Mouse (Mus musculus) thymus, postnatal 4 days (tissue): ENCODE data around the gene Ostm1.
A peak's percentile ranks its signal among the peaks of the same experiment; 100 is the strongest.

Experiments
- DNase-seq: peaks from one replicate; pipeline ENCODE4 v3.0.0; 2021

The Ostm1 gene

DNA sequence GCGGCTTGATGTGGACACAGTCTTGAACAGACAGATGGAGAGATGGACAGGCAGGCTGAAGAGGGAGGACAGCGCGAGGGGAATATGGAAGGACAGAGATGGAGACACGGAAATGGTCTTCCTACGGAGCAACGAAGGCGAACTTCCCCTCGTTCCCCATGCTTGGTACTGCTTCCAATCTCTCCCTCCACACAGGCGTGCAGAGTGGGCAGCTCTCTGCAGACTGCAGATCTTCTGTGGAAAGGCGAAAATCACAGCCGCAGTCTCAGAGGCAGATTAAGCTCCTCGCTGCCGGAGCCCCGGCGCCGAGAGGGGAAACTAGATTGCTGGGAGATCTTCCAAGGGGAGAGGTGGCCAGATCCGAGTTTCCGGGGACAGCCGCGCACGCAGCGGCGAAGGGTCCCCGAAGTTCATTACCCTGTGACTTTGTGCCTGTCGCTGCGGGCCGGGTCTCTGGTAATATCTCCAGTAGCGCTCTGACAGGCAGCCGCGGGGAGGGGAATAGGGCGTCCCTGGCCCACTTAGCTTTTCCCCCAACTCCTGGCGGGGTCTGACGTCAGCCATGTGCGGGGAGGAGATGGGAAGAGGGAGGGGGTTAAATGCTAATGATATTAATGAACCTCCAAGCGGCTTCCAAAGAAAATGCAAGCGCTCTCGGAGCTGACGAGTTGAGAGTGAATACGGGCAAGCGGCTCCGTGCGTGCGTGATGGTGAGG, at the start of gene Ostm1, which contains the start of gene Nr2e1:
Gene Ostm1 (plus strand): TSS at position 666 of the 716 bp plus-strand sequence.
Gene Nr2e1 (minus strand): TSS at position 476 of the 716 bp plus-strand sequence.
- DNase-seq, result peak; percentile 27

DNA sequence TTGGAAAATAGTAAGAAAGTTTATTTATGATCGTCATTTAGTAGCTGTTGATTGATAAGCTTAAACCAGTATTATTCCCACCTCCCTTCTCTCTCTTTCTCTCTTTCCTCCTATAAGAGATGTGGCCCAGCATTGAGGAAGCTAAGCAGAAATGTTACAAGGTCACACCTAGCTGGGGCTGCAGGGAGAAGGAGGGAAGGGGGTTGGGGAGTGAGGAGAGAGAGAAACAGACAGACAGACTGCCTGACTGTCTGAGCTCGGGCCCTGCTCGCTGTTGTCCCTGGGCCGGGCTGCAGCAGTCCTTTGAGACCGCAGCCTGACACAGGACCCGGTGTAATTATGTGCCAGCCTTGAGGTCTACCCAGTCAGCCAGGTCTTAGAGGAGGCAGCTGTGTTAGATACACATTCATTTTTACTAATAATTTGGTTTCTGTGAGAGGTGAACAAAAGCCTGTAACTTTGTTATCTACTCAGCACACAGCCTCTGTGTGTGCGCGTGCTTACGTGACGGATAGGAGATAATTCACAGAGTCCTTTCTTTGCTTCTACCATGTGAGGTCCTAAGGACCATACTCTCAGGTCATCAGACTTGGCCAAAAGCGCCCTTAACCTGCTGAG, 49.7 kb upstream of the Ostm1 start:
- no peak for DNase-seq

DNA sequence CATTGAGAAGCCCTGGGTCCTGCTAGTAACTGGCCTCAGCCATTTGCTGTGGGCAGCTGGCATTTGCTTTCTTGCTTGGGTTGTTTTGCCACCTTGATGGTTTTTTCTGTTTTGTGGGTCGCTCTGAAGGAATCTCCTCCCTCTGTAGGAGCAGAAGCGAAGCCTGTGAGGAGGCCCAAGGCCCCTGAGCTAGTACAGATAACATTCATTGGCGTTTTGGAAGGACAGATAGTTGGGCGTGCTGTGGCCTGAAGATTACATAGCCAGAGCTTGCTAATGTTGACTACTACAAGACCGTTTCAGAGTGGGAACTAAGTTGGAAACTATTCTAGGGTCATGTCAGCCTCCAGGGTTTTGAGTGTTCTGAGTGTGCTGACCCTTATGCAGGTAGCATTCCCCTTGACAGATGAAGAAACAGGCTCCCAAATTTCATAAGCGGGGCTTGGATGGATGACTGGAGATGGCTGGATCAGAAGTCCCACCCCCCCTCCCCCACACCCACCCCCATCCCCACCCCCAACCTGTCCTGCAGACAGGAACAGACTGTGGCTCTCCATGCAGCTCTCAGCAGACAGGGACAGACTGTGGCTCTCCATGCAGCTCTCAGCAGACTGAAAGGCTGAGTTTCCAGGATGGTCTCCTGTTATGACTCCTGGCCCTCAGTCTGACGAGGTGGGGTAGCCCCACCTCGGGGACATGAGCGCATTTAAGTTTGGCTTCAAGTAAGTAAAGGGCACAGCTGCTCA, 45.9 kb upstream of the Ostm1 start:
- DNase-seq, result no peak

DNA sequence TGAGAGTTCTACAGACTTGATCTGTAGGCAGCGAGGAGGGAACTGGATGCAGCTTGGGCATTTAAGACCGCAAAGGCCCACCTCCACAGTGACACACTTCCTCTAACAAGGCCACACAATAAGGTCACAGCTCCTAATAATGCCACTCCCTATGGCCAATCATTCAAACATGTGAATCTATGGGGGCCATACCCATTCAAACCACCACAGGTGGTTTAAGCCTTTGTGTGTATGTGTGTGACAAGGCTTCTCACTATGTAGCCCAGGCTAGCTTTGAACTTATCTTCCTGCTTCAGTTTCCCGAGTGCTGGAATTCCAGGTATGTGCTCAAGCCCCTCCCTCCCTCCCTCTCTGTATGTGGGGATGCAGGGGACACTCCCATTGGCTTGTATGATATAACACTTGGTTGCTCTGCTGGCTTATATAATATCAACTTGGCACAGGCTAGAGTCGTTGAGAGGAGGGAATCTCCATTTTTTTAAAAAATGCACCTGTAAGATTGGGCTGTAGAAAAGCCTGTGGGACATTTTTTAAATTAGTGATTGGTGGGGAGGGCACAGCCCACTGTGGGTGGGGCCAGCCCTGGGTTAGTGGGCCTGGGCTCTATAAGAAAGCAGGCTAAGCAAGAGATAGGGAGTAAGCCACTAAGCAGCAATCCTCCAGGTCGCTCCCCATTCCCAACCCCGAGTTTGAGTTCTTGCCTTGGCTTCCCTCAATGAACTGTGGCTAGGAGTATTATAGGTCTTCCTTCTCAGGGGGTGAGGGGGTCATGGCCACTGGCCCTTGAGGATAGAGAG, 37.7 kb upstream of the Ostm1 start:
- DNase-seq, result no peak

DNA sequence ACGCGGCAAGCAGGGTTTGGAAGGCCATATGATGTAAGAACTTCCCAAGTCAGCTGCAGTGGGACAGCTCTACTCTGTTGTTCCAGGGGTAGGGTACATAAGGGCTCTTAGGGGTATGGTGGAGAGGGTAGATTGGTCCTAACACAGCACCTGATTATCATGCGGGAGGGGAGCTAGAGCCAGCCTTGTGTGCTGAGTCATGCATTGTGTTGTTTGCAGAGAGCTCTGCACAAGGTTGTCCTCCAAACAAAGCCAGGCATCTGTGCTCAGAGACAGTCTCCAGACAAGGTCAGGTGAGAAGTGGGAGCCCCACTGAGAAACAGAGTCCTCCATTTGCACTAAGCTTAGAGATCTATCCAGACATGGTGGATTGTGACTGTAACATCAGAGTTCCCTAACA, 37.1 kb upstream of the Ostm1 start:
- no peak for DNase-seq

DNA sequence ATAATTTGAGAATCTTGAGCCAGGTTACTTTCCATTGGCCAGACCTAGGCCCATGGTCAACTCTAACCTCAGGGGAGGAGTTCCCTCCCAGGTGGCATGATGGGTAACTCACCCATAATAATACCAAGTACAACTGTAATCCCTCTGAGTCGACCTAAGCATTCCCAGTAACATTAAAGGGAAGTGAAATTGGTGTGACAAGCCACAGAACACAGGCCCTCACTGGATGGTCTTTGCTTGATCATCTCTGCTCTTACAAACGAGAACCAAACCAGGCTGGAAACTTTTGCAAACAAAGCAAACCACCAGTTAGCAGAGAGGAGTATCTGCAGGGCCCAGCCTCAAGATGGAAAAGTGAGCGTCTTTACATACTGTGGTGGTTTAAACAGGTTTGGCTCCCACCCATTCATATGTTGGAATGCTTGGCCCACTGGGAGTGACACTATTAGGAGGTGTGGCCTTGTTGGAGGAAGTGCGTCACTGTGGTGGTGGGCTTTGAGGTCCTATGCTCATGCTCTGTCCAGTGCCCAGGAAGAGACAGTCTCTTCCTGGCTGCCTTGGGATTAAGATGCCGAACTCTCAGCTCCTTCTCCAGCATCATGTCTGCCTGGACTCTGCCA, 23.9 kb upstream of the Ostm1 start:
- DNase-seq, result no peak

DNA sequence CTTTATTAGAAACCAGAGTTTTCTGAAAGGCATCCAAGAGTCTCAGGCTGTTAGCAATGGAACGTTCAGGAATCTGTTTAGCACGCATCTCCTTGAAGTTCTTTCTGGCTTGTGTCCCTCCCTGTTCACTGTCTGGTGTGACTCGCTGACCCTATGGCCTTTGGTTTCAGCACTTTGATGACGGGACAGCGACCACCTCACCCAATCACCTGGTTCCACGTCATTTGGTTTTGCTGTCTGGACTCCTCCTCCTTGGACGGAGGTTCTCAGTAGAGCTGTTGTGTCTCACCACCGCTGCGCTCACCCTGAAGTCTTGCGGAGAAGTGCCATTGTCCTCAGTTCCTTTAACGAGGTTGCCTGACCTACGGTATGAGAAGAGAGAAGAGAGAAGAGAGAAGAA, 21.4 kb upstream of the Ostm1 start:
- peak; percentile 13 for DNase-seq

DNA sequence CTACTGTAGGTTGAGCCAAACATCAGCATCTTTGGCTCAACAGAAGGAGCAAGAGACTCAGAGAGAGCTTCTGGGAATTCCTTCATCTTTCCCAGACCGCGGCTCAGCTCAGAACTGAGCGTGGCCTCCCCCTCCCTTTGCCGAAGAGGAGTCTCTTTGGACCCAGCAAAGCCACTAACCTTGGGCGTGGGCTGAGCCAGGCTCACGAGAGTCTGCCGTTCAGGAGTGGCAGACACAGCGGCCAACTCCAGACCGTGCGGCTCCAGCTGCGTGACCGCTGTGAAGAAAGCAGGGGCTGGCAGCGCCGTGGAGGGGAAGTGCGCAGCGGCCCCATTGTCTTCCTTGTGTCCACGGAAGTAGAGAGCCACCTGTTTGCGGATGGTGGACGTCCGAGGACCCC, 11.1 kb upstream of the Ostm1 start:
- no peak for DNase-seq

DNA sequence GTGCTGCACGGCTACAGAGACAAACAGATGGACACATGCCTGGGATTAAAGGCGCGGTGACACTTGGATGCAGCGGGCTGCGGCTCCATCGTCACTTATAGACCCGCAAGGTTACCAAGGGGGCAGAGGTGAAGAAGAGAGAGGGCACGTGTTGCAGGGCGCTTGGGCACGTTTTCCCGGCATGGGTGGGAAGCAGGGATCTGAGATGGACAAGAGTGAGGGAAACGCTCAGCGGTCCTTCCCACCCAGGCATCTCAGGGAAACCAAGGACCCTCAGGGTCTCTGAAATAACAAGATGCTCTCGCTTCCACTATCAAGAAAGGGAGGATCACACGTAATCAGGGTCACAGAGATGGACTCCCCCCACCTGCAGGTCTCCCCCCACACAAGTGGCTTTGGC, 10.7 kb upstream of the Ostm1 start:
- DNase-seq, result no peak

DNA sequence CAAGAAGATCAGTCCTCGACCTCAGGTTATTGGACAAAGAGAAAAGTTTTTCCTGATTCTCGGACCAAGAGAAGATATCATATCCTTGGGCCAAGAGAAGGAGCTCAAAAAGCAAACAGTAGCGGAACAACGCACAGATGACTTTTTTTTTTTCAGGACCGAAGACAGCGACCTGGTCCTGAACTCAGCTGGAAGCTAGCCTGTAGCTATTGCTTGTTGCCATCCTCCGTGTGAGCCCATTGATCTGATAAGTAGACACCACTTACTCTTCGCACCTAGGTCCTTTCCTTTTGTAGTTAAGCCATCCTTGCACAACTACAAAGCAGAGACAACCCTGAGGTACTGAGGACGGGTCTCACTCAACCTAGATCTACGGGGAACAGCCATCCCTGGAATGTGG, 9.0 kb upstream of the Ostm1 start:
- DNase-seq, result no peak

DNA sequence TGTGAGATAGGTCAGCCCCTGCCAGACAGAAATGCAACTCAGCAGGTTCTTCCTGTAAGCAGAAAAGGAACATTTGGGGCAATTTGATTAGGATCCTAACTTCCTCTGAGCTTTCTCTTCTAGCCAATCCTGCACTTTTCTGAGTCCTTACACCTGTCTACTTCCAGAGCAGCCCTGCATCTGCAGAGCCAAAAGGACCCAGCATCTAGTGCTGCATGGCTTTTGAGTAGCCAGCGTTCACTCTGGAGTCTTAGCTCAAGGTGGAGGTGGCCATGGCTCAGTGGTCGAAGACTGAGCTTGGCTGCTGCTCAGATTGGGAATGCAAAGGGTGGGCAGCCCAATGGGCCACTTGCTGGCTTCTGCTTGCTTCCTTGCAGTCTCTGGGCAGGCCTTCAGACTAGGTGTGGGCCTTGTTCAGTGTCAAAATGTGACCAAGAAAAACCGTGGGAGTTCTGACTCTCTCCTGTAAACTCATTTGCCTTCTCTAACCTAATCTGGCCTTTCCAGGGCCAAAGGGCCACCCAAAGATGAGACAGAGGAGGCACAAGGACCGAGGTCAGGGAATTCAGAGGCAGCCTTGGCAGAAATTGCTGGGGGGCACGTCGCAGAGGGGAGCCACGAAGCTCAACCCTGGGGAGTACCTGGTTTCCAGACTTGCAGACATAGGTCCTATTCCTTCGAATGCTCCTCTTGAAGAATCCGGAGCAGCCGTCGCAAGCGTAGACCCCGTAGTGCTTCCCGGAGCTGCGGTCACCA, 5.9 kb upstream of the Ostm1 start:
- DNase-seq, result no peak

DNA sequence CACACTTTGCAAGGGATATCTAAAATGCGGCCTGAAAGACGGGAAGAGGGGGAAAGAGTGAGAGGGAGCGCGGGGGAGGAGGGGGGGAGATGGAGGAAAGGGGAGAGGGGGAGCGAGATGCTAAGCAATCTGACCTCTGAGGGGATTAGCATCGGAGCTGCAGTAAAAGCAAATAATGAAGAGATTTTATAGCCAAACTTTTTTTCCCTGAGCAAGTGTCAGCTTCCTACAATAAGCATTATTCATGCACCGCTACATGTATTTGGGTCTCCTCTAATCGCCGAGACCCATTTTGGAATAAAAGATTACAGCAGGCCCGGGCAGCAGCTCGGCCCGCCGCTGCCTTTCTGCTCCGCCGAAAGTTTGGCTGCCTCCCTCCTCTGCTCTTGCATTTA, 5.3 kb upstream of the Ostm1 start:
- DNase-seq, result no peak

DNA sequence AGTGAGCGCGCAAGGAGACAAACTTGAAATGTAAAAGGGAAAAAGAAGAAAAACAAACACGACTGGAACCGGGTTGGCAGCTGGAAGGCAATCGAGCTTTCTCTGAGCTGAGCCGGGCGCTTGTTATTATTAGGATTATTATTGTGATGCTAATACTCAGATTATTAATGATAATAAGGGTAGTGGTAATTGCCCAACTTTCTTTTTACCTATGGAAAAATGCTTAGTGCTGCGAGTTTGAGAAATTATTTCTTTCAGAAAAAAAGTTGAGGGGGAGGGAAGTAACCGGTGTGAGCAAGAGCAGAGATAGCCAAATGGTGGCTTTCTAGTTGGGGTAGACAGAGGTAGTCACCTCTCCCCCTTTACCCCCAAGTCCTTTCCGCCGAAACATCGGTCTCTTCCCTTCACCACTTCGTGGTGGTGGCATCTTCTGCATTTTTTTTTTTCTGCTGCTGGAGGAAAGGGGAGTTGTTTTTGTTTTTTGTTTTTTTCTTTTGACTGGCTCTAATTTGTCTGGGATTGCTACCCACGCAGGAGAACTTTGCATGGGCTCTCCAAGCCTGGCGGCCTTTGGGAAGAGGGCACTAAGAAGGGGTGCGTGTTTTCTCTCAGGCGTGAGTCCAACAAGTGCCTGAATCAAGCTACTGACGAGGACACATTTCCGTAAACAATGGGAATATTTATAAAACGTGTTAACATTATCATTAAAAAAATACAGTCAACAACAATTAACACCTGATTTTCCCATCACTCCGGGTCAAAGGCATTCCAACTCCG, 4.7 kb upstream of the Ostm1 start:
- no peak for DNase-seq

DNA sequence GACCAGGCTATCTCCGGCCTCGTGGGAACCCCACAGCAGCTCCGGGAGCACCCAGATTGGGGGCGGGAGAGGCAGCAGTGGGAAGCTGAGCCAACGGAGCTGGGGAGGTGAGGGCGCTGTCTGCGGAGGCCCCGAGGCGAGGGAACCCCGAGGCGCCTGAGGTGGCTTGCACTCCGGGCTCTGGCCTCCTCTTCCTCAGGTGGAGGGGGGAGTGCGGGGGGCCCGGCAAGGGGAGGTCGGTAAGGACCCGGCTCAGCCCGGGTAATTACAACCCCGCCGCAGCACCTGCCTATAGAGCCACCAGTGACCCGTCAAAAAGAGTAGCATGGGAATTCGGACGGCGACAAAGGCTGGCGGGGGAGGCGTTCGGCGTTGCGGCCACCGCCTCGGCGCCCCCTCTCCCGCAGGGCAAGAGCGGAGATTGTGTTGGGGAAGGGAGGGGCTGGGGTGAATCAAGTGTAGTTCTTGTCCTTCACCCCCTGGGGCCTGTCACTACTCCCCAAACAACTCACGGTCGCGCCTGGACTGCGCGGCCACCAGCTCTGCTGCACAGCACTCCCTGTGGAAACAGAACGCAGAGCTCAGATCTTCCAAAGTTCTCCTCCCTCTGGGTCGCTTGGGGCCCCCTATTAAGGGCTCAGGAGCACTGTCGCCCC, 4.0 kb upstream of the Ostm1 start:
- DNase-seq, result peak; percentile 24

DNA sequence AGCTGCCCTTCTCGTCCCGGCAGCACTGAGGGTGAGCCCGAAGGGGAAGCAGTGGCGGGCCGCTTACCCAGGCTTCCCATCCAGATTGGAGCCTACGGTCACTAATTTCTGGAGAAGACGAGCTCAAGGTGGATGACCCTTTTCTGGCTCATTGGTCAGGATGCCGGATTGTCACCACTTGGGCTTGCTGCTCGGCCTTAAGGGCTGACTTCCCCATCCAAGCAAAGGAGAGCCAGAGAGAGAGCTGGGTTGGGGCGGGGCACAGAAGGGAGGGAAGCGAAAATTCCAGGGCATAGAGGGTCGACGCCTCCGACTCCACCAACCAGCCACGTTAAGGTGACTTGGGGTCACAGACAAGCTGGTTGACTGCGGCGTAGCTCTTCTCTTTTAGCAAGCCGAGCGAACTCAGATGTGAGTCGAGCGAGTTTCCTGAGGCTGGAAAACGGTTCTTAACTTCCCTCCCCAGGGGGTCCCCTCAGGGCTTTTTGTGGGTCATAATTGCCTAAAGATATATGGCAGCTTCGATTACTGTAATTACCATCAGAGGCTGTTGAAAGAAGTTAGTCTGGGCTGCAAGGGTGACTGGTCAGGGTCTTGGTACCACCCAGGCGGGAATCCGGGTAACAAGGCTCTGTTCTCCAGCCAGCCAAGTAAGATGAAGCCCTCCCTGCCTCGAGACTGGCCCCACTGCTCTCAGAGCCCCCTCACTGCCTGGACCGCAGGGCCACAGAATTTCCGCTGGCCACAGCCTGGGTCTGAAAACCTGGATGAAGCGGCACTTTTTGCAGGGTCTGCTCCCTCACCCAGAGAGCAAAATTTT, 3.3 kb upstream of the Ostm1 start:
- DNase-seq, result no peak

DNA sequence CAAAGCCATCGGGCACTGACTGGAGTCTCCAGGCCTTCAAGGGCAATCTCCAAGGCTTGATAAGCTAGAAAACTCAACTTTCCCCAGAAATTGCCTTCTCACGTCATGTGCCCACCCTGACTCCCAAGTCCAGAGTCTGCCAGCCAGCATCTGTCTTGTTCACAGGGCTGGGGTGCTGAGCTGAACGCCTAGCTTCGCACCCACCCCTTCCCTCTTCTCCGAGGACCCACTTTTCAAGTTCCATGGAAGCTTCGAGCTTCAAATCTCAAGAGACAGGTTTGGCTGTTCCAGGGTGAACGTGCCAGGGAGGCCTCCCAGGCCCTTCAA, 2.7 kb upstream of the Ostm1 start:
- DNase-seq, result no peak

DNA sequence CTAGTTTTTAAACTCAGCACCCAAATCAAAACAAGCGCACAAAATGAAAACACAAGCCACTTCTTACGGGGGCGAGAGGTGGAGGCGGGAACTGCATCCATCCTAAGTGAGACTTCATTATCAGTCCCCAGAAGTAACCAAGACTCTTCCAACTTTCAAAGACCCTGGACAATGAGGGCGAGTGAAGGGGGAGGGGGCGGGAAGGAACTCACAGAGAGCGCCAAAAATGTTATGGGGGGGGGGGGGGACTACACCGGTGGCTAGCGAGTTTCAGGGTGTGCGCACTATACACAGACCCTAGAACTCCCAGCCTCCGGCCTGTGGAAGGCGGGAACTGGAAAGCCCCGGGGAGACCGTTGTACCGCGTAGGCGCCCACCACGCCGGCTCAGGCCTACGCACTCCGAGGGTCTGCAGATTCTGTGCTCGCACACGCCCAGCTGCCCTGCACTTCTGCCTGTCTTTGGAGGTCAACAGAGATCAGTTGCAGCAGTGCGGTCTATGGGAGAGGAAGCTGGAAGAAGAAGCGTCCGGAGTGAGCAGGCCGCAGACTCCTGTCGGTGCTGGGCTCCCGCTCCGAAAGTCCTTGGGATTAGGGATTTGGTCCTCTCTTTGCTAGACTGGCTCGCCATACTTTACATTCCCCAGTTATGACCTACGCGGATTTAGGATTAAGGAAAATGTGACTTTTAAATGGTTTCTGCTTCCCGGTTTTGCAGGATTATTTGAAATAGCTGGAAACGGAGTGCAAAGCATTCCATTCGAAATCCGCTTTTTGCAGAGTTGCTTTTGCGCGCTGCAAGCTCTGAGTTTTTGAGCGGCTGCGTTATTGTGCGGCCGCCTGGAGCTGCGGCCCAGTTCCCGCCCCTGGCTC, 1.7 kb upstream of the Ostm1 start:
- no peak for DNase-seq

DNA sequence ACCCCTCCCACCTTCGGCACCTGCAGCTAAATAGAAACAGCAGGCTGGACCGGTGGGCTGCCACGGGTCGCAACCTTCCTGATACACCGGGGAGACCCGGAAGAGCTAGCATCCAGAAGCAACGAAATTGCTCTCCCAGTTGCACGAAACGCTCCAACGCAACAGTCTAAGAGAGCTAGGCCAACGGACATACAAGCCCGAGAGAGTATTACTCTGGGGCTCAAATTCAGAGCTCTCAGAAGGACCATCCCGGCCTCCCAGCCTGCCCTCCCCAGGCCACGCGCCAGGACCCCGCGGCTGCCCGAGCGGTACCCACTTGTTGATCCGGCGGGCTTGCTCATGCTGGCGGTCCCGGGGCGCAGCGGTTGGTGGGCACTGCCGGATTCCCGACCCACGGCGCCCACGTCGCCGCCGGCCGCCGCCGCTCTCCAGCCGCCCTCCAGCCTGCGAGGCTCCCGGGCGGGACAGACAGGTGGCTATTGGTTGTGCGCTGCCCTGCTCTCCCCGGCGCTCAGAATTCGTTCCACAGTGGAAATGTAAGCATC, 984 bp upstream of the Ostm1 start:
- DNase-seq, result peak; percentile 26
